Mouse (Mus musculus) bone marrow, adult 2 months (tissue): ENCODE data around the gene Rnd1.

ENCODE experiments used
- CTCF ChIP-seq: fragments of 200-500 bp; IDR thresholded peaks from 2 replicates; pipeline ENCODE4 v1.5.1; 2011; ENCODE audit warnings: low read length, control low read depth; ENCODE audit not compliant: control insufficient read depth, insufficient read depth
- POLR2A ChIP-seq: fragments of 200-500 bp; IDR thresholded peaks from 2 replicates; pipeline ENCODE4 v1.6.1; 2011; ENCODE audit warnings: low read depth, mild to moderate bottlenecking, control low read depth, low read length, borderline replicate concordance; ENCODE audit not compliant: control insufficient read depth

DNA sequence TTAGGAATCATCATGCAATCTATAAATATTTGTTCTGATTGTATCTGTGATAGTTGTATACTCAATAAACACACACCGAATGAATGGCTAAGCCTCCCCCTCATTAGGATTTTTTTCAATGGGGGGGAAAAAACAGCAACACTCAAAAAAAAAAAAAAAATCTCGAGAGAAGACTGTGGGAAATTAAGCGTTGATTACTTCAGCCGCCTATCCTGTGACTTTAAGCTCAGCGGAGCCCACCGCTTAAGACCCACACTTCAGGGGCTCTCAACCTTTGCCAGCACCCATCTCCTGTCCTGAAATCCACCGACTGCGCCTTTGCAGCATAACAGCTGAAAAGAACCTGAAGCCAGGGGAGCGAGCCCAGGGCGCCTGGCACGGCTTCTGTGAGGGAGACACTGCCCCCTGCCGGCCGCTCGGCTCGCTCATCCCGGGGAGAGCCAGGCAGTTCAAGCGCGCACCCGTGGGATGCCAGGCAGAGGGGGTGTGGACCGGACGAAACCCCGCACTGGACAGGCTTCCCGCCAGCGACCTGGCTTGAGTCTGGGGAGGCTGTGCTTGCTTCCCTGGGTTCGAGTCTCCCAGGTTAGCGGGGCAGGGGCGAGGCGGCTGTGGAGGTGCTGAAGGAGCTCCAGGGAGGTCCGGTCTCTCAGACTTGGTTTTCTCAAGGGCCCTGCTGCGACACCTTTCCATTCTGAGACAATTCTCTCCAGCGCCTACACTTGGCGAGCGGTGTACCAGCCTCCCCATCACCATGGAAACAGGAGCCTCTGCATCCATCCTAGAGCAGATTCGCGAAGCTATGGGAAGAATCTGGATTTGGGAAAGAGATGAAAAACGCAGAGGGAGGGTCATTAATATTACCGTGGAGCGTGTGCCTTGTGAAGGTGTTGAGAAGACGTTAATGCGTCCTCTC is 22.2 kb upstream of the Rnd1 start:
- TF ChIP-seq POLR2A: no peak
- peak; percentile 85 for TF ChIP-seq CTCF
